Mouse (Mus musculus): ENCODE data around the gene Neurl3.
A peak's percentile ranks its signal among the peaks of the same experiment; 100 is the strongest.

Gene Neurl3

DNA sequence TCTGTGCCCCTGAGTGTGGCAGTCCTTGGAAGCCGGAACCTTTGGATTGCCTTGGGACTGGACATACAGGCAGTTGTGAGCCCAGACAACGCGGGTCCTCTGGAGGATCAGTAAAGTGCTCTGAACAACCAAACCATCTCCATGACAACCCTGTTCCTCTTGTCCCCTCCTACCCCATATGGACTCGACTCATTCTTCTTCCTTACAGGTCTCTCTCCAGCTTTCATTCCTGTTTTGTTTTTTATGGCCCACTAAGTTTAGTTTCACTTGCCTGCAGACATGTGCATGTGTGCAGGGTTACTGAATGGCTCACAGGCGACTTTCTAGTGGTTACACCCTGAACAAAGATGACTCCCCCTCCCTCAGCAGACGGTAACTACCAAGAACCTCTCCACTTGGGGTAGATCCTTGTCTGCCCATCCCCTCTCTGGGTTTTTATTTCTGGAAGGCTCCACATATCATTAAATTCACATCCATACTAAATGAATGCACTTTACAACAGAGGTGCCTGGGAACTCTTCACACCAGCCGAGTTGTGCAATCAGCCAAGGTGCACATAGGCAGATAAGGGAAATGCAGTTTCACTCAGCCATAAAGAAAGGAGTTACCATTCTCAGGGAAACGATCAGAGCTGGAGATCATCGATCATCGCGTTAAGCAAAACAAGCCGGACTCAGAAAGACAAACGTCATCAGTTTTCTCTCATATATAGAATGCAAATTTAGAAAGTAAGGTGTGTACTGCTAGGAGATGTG lies 1.3 kb upstream of the Neurl3 start:
- Histone ChIP-seq H3K27me3 (ENCODE audit: control insufficient read depth, insufficient read depth, low read length, poor library complexity, severe bottlenecking) (no peaks in the 10 kb centered on the region), H3K36me3 (ENCODE audit: control insufficient read depth, insufficient read depth, low read length, poor library complexity, severe bottlenecking) (no peaks in the 10 kb centered on the region; the same call in 1 of the 2 replicates)
- no peak for DNase-seq (ENCODE audit: low read depth, low spot score)

DNA sequence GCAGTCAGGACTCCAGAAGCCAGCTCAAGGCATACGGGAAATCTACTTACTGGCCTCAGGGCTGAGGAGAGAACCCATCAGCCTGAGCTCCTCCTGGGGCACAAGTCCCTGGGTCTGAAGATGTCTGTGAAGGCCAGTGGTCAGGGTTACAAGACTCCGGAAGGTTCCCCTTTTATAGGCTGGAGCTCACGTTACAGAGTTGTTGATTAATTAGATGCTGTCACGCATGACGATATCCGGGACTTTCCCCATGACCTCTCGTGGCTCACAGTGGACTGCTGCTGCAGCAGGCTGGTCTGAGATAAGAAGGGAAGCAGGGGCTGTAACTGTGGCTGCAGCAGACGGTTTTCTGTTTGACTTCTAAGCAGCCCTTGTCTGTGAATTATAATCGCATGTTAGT lies 1.2 kb downstream of the Neurl3 start:
- peaks cover 9% of the 10 kb centered on the region for H3K36me3 ChIP-seq (ENCODE audit: control insufficient read depth, insufficient read depth, low read length, poor library complexity, severe bottlenecking)
- no peaks in the 10 kb centered on the region for H3K27me3 ChIP-seq (ENCODE audit: control insufficient read depth, insufficient read depth, low read length, poor library complexity, severe bottlenecking)
- peak; percentile 88 for DNase-seq (ENCODE audit: low read depth, low spot score)

DNA sequence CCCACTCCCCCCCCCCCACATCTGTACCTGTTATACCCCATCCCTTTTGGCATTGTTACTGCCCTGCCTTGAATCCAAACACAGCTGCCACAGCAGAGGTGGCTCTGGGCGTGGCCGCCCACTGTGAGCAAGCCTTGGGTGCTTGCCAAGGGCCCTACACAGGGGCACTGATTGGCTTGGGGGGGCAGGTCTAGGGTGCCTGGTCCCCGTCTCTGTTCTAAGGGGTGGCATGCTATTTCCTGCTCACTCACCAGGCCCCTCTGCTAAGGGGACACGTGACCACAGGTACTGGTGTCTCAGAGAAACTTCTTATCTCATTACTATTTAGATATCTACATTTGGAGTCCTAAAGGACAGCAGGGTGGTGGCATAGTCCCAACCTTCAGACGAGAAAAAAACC lies 1.9 kb downstream of the Neurl3 start:
- DNase-seq (ENCODE audit: low read depth, low spot score): peak; percentile 70
- H3K36me3 ChIP-seq (ENCODE audit: control insufficient read depth, insufficient read depth, low read length, poor library complexity, severe bottlenecking): peaks cover 9% of the 10 kb centered on the region
- H3K27me3 ChIP-seq (ENCODE audit: control insufficient read depth, insufficient read depth, low read length, poor library complexity, severe bottlenecking): no peaks in the 10 kb centered on the region

DNA sequence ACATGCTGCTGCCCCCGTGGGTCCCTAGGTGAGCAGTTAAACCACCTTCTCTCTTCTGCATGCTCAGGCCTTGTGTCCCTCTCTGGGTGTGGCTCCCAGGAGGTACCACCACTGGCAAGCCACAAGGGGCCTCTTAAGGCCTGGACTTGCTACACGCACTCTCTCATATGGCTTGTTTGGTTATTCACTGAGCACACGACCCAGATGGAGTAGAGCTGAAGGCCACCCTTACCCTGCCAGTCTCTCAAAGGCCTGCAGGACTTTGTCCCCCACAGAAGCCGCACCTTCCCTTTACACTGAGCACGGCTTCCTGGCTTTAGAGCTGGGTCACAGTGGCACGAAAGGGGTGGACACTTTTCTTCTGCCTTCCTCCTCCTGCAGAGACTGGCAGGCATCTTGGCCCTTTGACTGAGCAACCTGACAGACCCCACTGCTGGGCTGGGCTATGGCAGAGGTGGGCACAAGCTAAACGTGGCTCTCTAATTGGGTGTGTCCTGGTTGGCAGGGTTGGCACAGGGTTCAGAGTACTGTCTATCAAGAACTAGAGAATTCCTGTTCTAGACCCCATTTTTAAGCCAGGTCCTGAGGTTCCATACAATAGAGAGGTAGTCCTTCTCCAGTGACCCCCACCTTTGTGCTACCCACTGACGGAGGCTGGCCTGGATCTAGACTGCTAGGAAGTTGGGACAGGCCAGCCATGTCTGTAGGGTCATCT lies 2.8 kb downstream of the Neurl3 start:
- peaks cover 11% of the 10 kb centered on the region for H3K36me3 ChIP-seq (ENCODE audit: control insufficient read depth, insufficient read depth, low read length, poor library complexity, severe bottlenecking)
- no peaks in the 10 kb centered on the region for H3K27me3 ChIP-seq (ENCODE audit: control insufficient read depth, insufficient read depth, low read length, poor library complexity, severe bottlenecking)
- DNase-seq (ENCODE audit: low read depth, low spot score): no peak

DNA sequence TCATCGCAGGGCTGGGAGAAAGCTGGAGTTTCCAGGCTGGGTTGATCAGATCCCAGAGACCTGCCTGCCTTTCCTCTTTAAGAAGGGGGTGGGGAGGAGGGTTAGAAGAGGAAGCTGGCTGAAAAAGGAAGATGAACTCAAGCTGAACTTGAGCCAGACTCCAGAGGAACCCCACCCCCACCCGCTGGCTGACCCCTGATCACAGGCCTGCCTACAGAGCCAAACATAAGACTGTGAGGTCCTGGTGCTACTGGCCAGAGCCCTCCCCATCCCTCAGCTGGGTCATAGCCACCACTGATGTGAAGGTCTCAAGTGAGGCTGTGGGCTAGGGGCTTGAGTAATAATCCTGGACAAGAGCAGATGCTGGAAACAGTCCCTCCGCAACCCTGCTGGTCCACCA lies 3.8 kb downstream of the Neurl3 start:
- no peak for DNase-seq (ENCODE audit: low read depth, low spot score)
- Histone ChIP-seq H3K36me3 (ENCODE audit: control insufficient read depth, insufficient read depth, low read length, poor library complexity, severe bottlenecking) (peaks cover 11% of the 10 kb centered on the region), H3K27me3 (ENCODE audit: control insufficient read depth, insufficient read depth, low read length, poor library complexity, severe bottlenecking) (no peaks in the 10 kb centered on the region)

DNA sequence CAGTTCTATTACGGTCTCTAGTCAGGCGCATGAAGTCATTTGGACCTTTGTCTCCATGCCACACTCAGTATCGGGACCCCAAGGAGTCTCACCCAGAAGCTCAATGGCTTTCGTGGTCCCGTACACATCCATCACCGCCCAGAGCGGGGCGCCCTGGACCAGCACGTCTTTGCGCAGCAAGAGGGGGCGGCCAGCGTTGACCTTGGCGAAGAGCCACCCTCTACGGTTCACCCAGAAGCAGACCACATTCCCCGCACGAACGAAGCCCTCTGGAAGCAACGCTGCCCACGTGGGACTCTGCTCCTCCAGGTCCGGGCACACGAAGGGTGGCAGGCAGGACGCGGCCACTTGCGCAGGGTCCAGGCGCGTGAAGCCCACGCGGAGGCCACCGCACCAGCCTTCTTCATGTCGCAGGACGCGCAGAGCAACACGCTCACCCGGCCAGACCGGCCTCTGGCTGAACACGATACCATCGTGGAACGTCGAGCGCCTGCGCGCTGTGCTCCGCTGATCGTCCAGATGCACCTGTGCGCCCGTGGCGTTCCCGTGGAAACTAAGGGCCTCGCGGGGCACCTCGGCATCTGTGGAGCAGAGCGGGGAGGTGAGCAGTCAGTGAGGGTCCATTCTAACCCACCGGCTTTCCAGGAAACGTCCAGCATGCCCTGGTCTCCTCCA lies 5.2 kb downstream of the Neurl3 start:
- Histone ChIP-seq H3K27me3 (ENCODE audit: control insufficient read depth, insufficient read depth, low read length, poor library complexity, severe bottlenecking) (no peaks in the 10 kb centered on the region), H3K36me3 (ENCODE audit: control insufficient read depth, insufficient read depth, low read length, poor library complexity, severe bottlenecking) (peaks cover 11% of the 10 kb centered on the region)
- DNase-seq (ENCODE audit: low read depth, low spot score): no peak

DNA sequence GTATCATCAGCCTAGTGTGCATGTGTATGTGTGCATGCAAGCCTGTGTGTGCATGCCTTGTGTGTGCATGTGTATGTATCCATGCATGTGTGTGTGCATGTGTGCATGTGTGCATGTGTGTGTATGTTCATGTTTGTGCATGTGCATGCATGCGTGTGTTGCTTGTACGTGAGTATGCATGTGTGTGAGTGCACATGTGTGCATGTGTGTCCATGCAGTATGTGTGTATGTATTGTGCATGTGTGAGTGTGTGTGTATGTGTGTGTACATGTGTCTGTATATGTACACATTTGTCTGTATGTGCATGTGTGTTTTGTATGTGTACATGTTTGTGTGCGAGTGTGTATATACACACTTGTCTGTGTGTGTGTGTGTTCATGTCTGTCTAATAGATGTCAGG lies 6.9 kb downstream of the Neurl3 start:
- Histone ChIP-seq H3K27me3 (ENCODE audit: control insufficient read depth, insufficient read depth, low read length, poor library complexity, severe bottlenecking) (no peaks in the 10 kb centered on the region), H3K36me3 (ENCODE audit: control insufficient read depth, insufficient read depth, low read length, poor library complexity, severe bottlenecking) (peaks cover 11% of the 10 kb centered on the region)
- no peak for DNase-seq (ENCODE audit: low read depth, low spot score)

DNA sequence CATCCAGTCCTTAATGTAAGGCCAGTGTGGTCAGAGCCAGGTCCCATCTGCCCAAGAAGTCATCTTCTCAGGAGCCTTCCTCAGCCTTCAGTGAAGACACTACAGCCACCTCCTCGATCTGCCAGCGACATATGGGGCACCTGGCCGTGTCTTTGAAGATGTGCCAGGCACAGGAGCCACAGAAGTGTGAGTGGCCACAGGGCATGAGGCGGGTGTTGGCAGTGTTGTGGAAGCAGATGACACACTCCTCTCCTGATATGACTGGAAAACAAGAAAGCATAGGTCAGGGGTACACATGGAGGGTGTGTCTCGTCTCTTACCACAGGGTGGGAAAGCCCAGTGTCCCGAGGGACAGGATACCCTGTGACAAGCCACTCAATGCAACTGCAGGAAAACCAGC lies 8.2 kb downstream of the Neurl3 start:
- H3K36me3 ChIP-seq (ENCODE audit: control insufficient read depth, insufficient read depth, low read length, poor library complexity, severe bottlenecking): peaks cover 11% of the 10 kb centered on the region
- no peaks in the 10 kb centered on the region for H3K27me3 ChIP-seq (ENCODE audit: control insufficient read depth, insufficient read depth, low read length, poor library complexity, severe bottlenecking)
- DNase-seq (ENCODE audit: low read depth, low spot score): no peak

DNA sequence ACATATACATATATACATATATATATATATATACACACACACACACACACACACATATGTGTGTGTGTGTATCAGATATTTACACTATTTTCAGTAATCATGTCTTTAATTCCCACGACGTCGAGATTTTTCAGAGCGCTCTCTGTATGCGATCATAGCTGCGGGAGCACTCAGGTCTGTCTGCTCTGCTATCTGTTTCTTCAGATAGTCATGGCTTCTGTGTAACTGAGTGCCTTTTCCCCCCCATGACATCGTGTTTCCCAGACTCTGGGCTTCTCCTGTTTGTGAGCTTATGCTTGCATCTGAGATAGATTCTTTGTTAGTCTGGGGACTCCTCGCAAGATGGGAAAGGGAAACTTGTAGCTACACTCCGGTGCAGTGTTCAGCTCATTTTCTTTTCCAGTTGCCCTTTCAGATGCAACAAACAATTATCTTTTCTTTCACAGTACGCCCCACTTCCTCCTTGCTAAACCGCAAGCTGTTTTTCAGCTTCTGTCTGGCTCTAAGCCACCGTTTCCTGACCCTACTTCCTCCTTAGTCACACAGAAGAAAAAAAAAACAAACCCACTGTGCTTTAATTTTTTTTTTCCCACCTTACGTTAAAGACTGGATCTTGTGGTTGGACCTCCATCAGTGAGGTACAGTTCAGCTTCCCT lies 10.5 kb downstream of the Neurl3 start:
- peaks cover 4% of the 10 kb centered on the region for H3K36me3 ChIP-seq (ENCODE audit: control insufficient read depth, insufficient read depth, low read length, poor library complexity, severe bottlenecking)
- DNase-seq (ENCODE audit: low read depth, low spot score): peak; percentile 86
- no peaks in the 10 kb centered on the region for H3K27me3 ChIP-seq (ENCODE audit: control insufficient read depth, insufficient read depth, low read length, poor library complexity, severe bottlenecking)

DNA sequence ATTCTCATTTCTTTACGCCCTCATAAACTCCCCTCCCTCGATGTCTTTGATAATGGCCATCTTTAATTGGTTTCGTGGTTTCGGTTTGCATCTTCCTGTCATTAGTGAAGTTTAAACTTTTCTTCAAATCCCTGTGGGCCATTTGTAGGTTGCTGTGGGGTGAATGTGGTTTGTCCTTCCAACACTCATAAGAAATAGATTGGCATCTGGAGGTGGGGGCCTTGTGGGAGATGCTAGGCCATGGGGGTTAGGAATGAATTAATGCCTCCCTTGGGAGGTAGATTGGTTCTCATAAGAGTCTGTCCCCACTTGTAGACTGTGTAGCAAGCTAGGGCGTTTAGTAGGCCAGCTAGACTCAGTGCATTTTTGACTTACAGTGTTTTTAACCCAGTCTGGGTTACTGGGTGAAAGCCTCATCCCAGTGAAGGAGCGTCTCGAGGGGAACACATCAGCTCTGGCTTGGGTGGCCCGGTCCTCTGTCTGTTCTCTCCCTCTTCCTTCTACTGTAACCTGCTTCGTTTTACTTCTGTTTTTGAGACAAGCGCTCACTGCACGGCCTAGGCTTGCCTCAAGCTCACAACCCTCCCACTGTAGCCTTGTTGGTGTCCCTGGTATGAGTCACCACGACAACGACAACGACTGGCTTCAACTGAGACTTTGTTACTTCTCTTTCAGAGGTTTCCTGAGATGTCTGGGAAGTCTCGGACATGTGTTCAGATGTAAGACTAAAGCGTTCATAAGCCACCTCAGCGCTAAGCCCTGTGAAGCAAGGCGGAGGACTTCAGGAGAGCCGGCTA lies 12.6 kb downstream of the Neurl3 start:
- peak; percentile 73 for DNase-seq (ENCODE audit: low read depth, low spot score)
- H3K36me3 ChIP-seq (ENCODE audit: control insufficient read depth, insufficient read depth, low read length, poor library complexity, severe bottlenecking): no peaks in the 10 kb centered on the region; the same call in 1 of the 2 replicates
- no peaks in the 10 kb centered on the region for H3K27me3 ChIP-seq (ENCODE audit: control insufficient read depth, insufficient read depth, low read length, poor library complexity, severe bottlenecking)

DNA sequence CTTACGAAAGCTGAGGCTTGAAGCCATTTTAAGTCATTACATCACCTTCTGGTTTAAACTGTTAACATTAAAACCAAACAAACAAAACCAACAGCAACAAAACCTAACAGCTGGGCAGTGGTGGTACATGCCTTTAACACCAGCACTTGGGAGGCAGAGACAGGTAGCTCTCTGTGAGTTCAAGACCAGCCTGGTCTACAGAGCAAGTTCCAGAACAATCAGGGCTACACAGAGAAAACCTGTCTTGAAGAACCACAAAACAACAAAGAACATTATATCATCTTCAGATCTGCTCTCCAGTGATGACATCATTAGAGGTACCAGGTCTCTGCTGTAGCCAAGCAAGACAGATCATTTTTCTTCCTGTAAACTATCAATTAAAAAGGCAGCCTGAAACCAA lies 14.1 kb downstream of the Neurl3 start:
- Histone ChIP-seq H3K27me3 (ENCODE audit: control insufficient read depth, insufficient read depth, low read length, poor library complexity, severe bottlenecking) (no peaks in the 10 kb centered on the region), H3K36me3 (ENCODE audit: control insufficient read depth, insufficient read depth, low read length, poor library complexity, severe bottlenecking) (no peaks in the 10 kb centered on the region)
- no peak for DNase-seq (ENCODE audit: low read depth, low spot score)

DNA sequence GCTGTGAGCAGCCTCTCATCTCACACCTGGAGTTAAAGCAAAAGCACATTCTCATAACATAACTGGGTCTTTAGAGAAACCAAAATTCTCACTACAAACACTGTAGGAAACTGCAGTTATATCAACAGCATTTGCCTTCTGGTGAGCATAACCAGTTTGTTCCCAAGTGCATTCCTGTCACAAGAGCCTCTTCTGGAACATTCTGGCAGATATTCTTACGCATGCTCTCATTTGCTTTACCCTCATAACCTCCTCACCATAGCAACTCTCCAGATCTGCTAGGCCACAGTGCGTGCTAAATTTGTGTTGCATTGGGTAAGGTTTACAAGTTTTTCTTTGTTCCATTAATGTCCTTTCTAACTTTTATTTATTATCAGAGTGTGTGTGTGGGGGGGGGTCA lies 15.2 kb downstream of the Neurl3 start:
- Histone ChIP-seq H3K27me3 (ENCODE audit: control insufficient read depth, insufficient read depth, low read length, poor library complexity, severe bottlenecking) (no peaks in the 10 kb centered on the region), H3K36me3 (ENCODE audit: control insufficient read depth, insufficient read depth, low read length, poor library complexity, severe bottlenecking) (no peaks in the 10 kb centered on the region)
- DNase-seq (ENCODE audit: low read depth, low spot score): no peak

DNA sequence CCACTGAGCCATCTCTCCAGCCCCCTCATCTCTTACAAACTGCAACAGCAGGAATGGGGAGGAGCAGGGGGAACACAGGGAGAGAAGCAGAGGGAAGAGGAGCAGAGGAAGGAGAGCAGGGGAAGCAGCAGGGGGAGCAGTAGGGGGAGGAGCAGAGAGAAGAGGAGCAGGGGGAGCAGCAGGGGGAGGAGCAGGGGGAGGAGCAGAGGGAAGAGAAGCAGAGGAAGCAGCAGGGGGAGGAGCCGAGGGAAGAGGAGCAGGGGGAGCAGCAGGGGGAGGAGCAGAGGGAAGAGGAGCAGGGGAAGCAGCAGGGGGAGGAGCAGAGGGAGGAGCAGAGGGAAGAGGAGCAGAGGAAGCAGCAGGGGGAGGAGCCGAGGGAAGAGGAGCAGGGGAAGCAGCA lies 15.8 kb downstream of the Neurl3 start:
- no peaks in the 10 kb centered on the region for H3K27me3 ChIP-seq (ENCODE audit: control insufficient read depth, insufficient read depth, low read length, poor library complexity, severe bottlenecking)
- DNase-seq (ENCODE audit: low read depth, low spot score): no peak
- H3K36me3 ChIP-seq (ENCODE audit: control insufficient read depth, insufficient read depth, low read length, poor library complexity, severe bottlenecking): no peaks in the 10 kb centered on the region

DNA sequence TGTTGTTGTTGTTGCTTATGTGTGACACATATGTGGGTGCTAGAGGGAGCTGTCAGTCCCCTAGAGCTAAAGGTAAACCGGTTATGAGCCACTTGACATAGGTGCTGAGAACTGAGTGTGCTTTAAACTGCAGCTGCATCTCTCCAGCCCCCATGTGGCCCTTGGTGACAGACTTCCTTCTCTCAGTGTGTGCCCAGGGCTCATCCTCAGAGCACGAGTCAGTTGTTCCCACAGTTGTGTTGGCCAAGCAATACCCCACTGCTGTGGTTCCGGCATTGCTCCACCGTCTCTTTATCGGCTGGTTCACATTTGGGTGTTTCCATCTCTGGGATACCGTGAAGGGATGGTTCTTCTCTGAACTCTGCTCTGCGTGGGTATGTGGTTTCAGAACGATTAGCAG lies 17.2 kb downstream of the Neurl3 start:
- no peaks in the 10 kb centered on the region for H3K27me3 ChIP-seq (ENCODE audit: control insufficient read depth, insufficient read depth, low read length, poor library complexity, severe bottlenecking)
- H3K36me3 ChIP-seq (ENCODE audit: control insufficient read depth, insufficient read depth, low read length, poor library complexity, severe bottlenecking): no peaks in the 10 kb centered on the region
- DNase-seq (ENCODE audit: low read depth, low spot score): no peak

Measured in splenic B cell, adult 2 months (primary cell).